Mouse (Mus musculus) layer of hippocampus, adult 18-20 months (tissue): Measurements from ENCODE around the gene Inka2. TPM values are rescaled to one million over a fixed set of nuclear protein-coding genes. Genes with fewer than 3 reads are reported as not detected.

Experiments used
- total RNA-seq, 2 experiments: library from RNA; stranded (reverse); gene quantifications; 2 replicates each; pipeline ENCODE4 v1.2.3; 2021

Gene Inka2
- total RNA-seq, 2 experiments from 2014 or later, result 70.5 to 74.0 TPM

Other genes starting within 250 kb of the Inka2 start
- 10 to 100 TPM; 12.0 to 13.5 TPM for gene Ddx20, start 17.0 kb upstream of the Inka2 start, total RNA-seq
- gene Rap1a, start 96.7 kb downstream of the Inka2 start, total RNA-seq, result 10 to 100 TPM; 80.5 to 96.2 TPM
- gene Adora3, start 166.3 kb downstream of the Inka2 start, total RNA-seq, result 1 to 10 TPM; 1.1 to 1.4 TPM
- under 1 TPM in 1 of 2 experiments, not detected in 1; 0.51 TPM for gene Tmigd3, start 166.3 kb downstream of the Inka2 start, total RNA-seq
- gene I830077J02Rik, start 228.1 kb downstream of the Inka2 start, total RNA-seq, result 1 to 10 TPM in 1 of 2 experiments, under 1 TPM in 1; 0.28 to 1.0 TPM